Mouse (Mus musculus) heart, adult 11 months (tissue): ENCODE measurements at regions not wholly inside any gene's neighbourhood (a gene's known extent, or its start where the extent isn't known, plus 50 kb on each side); places are given as distances from the start of the nearest gene placed in this dataset.

Experiments
- DNase-seq: peaks from one replicate; pipeline ENCODE4 v3.0.0; 2022

- no peak for DNase-seq
Measured at GRCm38 (mm10) chr10:30946601-30947000, 104.0 kb upstream of the Hey2 start.

- peak; percentile 6 for DNase-seq
Measured at GRCm38 (mm10) chr10:30918322-30918988, 75.9 kb upstream of the Hey2 start.

- peak; percentile 75 for DNase-seq
Measured at GRCm38 (mm10) chr10:30893771-30894170, 51.2 kb upstream of the Hey2 start.
